Mouse (Mus musculus): ENCODE data around the gene Mien1. TPM values are rescaled to one million over a fixed set of nuclear protein-coding genes. Genes with fewer than 3 reads are reported as not detected.

Gene Mien1
- total RNA-seq, 2 experiments from 2014 or later, result 105 to 106 TPM

GRCm38 (mm10) chr11:98462255-98462654 is 23.5 kb upstream of the Mien1 start:
- intact Hi-C loops (cut with DNase I), result no loop called here

GRCm38 (mm10) chr11:98461109-98461720 is 22.4 kb upstream of the Mien1 start:
- DNase-seq (ENCODE audit: low spot score in 2 of 2), result no peak

More at GRCm38 (mm10) chr11:98462255-98462654, 23.5 kb upstream of the Mien1 start:
- no peak for DNase-seq (ENCODE audit: low spot score in 2 of 2)

GRCm38 (mm10) chr11:98459860-98460259 is 21.1 kb upstream of the Mien1 start:
- no peak for DNase-seq (ENCODE audit: low spot score in 2 of 2)
- intact Hi-C loops (cut with DNase I), result loop anchor here (5.0 to 10.0 kb wide), 2 partner anchors 118 to 195 kb away; no protein-coding TSS in a partner anchor

More at GRCm38 (mm10) chr11:98461109-98461720, 22.4 kb upstream of the Mien1 start:
- intact Hi-C loops (cut with DNase I), result no loop called here

- intact Hi-C loops (cut with DNase I), result loop anchor here (5.0 to 10.0 kb wide), 2 partner anchors 117 to 194 kb away; no protein-coding TSS in a partner anchor
Observed at GRCm38 (mm10) chr11:98459071-98459741, 20.4 kb upstream of the Mien1 start.

GRCm38 (mm10) chr11:98458121-98458990 is 19.6 kb upstream of the Mien1 start:
- intact Hi-C loops (cut with DNase I), result loop anchor here (5.0 to 10.0 kb wide), 2 partner anchors 116 to 194 kb away; no protein-coding TSS in a partner anchor
- DNase-seq (ENCODE audit: low spot score in 2 of 2), result no peak

More at GRCm38 (mm10) chr11:98459071-98459741, 20.4 kb upstream of the Mien1 start:
- no peak for DNase-seq (ENCODE audit: low spot score in 2 of 2)

- intact Hi-C loops (cut with DNase I), result loop anchor here (5.0 to 10.0 kb wide), 2 partner anchors 115 to 193 kb away; no protein-coding TSS in a partner anchor
- DNase-seq (ENCODE audit: low spot score in 2 of 2), result peak; percentile 81 to 90
Observed at GRCm38 (mm10) chr11:98457367-98458120, 18.8 kb upstream of the Mien1 start.

GRCm38 (mm10) chr11:98456945-98457344 is 18.2 kb upstream of the Mien1 start:
- intact Hi-C loops (cut with DNase I), result loop anchor here (5.0 to 10.0 kb wide), 2 partner anchors 115 to 192 kb away; no protein-coding TSS in a partner anchor

GRCm38 (mm10) chr11:98456545-98456944 is 17.8 kb upstream of the Mien1 start:
- no peak for DNase-seq (ENCODE audit: low spot score in 2 of 2)
- intact Hi-C loops (cut with DNase I), result loop anchor here (5.0 to 10.0 kb wide), 2 partner anchors 114 to 192 kb away; no protein-coding TSS in a partner anchor

More at GRCm38 (mm10) chr11:98456945-98457344, 18.2 kb upstream of the Mien1 start:
- DNase-seq (ENCODE audit: low spot score in 2 of 2), result no peak

- no peak for DNase-seq (ENCODE audit: low spot score in 2 of 2)
- intact Hi-C loops (cut with DNase I), result loop anchor here (5.0 to 10.0 kb wide), 2 partner anchors 113 to 191 kb away; no protein-coding TSS in a partner anchor
Observed at GRCm38 (mm10) chr11:98455484-98455883, 16.7 kb upstream of the Mien1 start.

GRCm38 (mm10) chr11:98449921-98450771 is 11.4 kb upstream of the Mien1 start:
- intact Hi-C loops (cut with DNase I), result loop anchor here (10.0 kb wide), 1 partner anchor 185 kb away; no protein-coding TSS in a partner anchor
- DNase-seq (ENCODE audit: low spot score in 2 of 2), result no peak

- DNase-seq (ENCODE audit: low spot score in 2 of 2), result no peak
- intact Hi-C loops (cut with DNase I), result no loop called here
Observed at GRCm38 (mm10) chr11:98449419-98449818, 10.6 kb upstream of the Mien1 start.

GRCm38 (mm10) chr11:98448191-98448790 is 9.5 kb upstream of the Mien1 start:
- DNase-seq (ENCODE audit: low spot score in 2 of 2), result no peak
- intact Hi-C loops (cut with DNase I), result no loop called here

GRCm38 (mm10) chr11:98447475-98447834 is 8.7 kb upstream of the Mien1 start:
- intact Hi-C loops (cut with DNase I), result no loop called here
- no peak for DNase-seq (ENCODE audit: low spot score in 2 of 2)

- intact Hi-C loops (cut with DNase I), result no loop called here
- no peak for DNase-seq (ENCODE audit: low spot score in 2 of 2)
Observed at GRCm38 (mm10) chr11:98446562-98447474, 8.0 kb upstream of the Mien1 start.

GRCm38 (mm10) chr11:98446213-98446561 is 7.4 kb upstream of the Mien1 start, which contains the start of gene Grb7:
Gene Grb7, plus strand, starts transcription at chr11:98446394.
- intact Hi-C loops (cut with DNase I), result no loop called here
- DNase-seq (ENCODE audit: low spot score in 2 of 2), result no peak

GRCm38 (mm10) chr11:98445679-98446078 is 6.9 kb upstream of the Mien1 start:
- intact Hi-C loops (cut with DNase I), result no loop called here
- DNase-seq (ENCODE audit: low spot score in 2 of 2), result no peak

All from left cerebral cortex, postnatal 14 days (tissue).